Mouse (Mus musculus): Measurements from ENCODE around the gene Xrcc1.
A peak's percentile ranks its signal among the peaks of the same experiment; 100 is the strongest.
"Not testable (repeated sequence)": the region's sequence is repeated elsewhere in the genome, so short reads cannot be mapped to it uniquely, and the experiment has no call there.

The Xrcc1 gene

DNA sequence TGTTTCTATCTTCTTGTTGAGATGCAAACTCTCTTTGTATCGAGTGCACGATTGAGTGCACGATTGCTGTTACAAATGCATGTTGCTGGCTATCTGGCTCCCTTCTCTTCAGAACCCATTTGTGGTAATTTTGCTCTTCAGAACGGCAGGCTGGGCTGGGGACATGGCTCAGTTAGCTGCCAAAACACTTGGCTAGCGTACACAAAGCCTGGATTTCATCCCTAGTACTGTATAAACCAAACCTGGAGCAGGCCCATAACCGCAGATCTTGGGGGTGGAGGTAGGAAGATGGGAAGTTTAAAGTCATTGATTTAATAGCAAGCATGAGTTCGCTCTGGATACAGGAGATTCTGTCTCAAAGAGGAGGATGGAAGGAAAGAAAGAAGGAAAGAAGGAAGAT, 59.5 kb downstream of the Xrcc1 start:
- DNase-seq (ENCODE audit: low spot score): no peak

DNA sequence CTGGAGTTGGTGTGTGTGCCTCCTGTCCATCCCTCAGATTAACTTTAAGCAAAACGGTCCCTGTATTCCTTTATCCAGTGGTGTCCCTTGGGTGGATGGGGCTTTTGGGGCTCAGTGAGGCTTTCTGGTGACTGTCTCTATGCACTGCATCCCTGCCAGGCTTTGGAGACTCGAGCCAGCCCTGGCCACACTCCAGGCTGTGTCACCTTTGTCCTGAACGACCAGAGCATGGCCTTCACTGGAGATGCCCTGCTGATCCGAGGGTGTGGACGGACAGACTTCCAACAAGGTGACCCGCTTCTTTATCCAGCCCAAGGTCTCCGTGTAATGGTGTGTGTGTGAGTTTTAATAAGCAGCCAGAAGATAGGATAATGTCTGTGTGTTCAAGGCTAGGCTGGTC, 60.0 kb downstream of the Xrcc1 start:
- no peak for DNase-seq (ENCODE audit: low spot score)

- peak; percentile 72 for DNase-seq (ENCODE audit: low spot score)
Observed at GRCm38 (mm10) chr7:24608017-24608416, 61.9 kb downstream of the Xrcc1 start.

GRCm38 (mm10) chr7:24608561-24608960, 62.5 kb downstream of the Xrcc1 start:
- DNase-seq (ENCODE audit: low spot score): no peak

GRCm38 (mm10) chr7:24610144-24610878, 64.2 kb downstream of the Xrcc1 start, which contains the start of gene Phldb3:
Phldb3 (plus strand) TSS chr7:24610763.
- no peak for DNase-seq (ENCODE audit: low spot score)

GRCm38 (mm10) chr7:24610879-24611494, 64.9 kb downstream of the Xrcc1 start:
- peak; percentile 84 for DNase-seq (ENCODE audit: low spot score)

DNA sequence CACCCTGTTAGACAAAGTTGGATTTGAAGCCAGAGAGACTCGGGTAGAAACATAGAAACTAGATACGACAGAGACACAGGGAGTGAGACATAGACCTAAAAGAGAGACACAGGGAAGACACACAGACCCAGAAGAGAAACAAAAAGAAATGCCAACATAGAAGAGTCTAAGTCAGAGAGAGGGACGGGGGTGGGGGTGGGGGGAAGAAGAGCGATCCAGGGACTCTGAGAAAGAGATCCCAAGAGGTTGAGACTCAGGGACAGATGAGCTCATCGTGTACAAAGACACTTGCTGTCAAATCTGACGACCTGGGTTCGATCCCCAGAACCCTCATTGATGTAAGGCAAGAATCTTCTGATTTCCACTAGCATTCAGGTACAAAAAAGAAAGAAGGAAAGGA, 65.6 kb downstream of the Xrcc1 start:
- DNase-seq (ENCODE audit: low spot score): no peak

DNA sequence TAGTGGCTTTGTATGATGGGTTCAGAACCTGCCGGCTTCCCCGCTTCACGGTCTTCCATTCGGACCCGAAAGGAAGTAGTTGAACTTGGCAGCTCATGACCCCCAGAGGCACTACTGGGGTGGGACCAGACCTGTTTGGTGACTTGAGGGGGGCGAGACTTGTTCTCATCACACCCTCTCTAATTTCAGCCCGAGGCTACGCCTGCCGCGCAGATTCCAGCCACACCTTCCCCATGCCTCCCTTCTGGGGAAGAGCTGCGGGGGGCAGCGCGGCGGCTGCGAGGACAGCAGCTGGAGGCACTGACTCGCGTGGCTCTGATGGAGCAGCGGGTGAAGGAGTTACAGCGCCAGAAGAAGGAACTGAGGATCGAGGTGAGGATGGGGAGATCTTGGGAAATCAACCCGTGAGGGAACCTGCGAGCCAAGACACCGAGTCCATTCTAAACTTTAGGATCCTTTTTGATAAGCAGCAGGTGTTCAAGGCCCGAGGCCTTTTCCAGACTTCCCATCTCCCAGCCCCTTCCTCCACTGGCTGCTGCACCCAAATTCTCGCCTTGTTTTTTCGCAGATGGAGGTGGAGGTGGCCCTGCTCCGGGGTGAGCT, 66.3 kb downstream of the Xrcc1 start:
- DNase-seq (ENCODE audit: low spot score): no peak

- no peak for DNase-seq (ENCODE audit: low spot score)
Observed at GRCm38 (mm10) chr7:24614816-24615215, 68.7 kb downstream of the Xrcc1 start.

GRCm38 (mm10) chr7:24617763-24618162, 71.7 kb downstream of the Xrcc1 start:
- no peak for DNase-seq (ENCODE audit: low spot score)

GRCm38 (mm10) chr7:24618374-24618773, 72.3 kb downstream of the Xrcc1 start:
- DNase-seq (ENCODE audit: low spot score): not testable (repeated sequence)

GRCm38 (mm10) chr7:24619671-24620397, 73.7 kb downstream of the Xrcc1 start:
- DNase-seq (ENCODE audit: low spot score): no peak

GRCm38 (mm10) chr7:24621193-24621592, 75.1 kb downstream of the Xrcc1 start:
- DNase-seq (ENCODE audit: low spot score): no peak

DNA sequence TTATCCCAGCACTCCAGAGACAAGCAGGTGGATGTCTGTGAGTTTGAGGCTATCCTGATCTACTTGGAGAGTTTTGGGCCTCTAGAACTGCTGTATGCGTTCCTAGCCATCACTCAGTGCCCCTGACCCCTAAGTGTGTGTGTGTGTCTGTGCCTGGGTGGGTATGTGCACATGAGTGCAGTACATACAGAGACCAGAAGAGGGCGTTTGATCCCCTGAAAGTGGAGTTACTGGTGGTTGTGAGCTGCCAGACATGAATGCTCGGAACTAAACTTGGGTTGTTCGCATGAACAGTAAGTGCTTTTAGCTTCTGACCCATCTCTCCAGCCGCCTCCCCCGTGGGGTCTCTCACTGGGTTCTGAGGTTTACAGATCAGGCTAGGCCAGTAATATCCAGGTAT, 76.9 kb downstream of the Xrcc1 start:
- DNase-seq (ENCODE audit: low spot score): no peak

Measured in embryo, embryonic 10 days (tissue).